Mouse (Mus musculus) cerebellum, postnatal 25 days (tissue): ENCODE results near the gene 4933434E20Rik.
A peak's percentile ranks its signal among the peaks of the same experiment; 100 is the strongest.

Experiments
- DNase-seq, 2 experiments: peaks; one replicate each; pipeline ENCODE4 v3.0.0; 2021; ENCODE audit warnings: mixed read lengths in 2 of 2

4933434E20Rik gene

DNA sequence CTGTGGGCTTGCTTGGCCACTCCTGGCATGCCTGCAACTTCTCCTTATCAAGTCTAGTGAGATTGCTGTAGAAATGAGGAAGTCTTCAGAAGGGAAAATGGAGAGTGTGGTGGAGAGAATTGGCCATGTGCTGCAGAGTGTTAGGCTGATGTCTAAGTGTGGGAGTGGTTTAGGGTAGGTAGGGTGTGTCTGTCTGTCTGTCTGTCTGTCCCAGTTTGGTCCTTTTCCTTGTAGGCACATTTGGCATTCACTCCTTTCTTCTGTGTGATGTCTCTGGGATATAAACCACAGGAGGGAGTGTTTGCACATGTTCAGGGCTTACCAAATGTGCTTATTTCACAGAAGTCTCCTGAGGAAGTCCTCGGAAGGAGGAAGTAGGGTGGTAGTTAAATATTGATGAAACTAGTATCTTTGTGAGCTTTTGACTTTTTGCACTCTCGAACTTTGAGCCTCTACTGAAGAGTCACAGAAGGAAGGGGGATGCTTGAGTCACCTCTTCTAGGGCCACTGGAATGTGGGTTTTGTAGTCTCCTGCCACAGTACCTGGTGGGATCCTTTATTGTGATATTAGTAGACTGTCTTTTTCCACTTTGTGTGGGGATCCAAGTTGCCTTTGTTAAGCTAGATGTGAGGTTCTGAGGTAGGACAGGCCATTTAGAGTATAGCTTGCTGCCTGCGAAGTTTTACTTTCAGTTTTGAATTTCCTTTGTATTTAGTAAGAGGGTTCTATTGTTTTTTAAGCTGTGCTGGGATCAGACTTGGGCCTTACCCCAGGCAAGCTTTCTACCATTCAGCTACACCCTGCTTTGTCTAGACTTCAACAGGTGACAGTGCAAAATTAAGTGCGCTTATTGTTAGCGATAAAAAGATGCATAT lies 30.2 kb downstream of the 4933434E20Rik start:
- no peak for DNase-seq

DNA sequence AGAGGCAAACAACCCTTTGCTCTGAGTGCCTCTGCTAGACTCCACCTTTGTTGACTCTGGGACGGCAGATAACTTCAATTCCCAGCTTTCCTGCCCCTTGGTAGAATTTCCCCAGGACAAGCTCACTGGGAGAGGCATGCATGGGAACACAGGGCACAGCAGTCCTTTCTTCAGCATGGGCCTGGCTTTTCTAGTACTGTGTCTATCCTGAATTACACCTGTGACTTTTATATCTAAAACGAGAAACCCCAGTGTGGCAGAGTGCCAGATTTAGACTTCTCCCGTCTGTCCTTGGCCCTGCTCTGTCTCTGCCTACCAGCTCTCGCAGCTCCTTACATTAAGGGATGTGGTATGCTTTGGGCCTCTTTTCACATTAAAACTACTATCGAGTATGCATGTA lies 31.6 kb downstream of the 4933434E20Rik start:
- peak; percentile 37 to 58 for DNase-seq

- no peak for DNase-seq
Observed at GRCm38 (mm10) chr3:90083698-90084324, 32.4 kb downstream of the 4933434E20Rik start.

GRCm38 (mm10) chr3:90084790-90085189 lies 33.4 kb downstream of the 4933434E20Rik start:
- no peak for DNase-seq

DNA sequence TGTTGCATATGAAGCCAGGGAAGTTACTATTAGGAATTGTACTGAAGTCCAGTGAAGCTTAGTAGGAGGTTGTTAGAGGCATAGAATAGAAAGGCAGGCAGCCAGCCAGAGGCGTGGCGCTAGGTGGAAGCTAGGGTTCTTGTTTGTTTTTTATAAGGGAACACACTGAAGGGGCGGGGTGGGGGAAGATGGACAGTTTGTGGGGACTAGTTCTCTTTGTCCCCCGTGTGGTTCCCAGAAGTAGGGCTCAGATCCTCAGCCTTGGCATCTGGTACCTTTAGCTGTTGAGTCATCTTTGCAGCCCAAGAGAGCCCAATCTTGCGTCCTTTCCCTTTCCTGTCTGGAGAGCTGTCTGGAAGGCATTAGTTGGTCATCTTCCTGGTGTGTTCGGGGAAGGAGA lies 33.8 kb downstream of the 4933434E20Rik start:
- DNase-seq: no peak

DNA sequence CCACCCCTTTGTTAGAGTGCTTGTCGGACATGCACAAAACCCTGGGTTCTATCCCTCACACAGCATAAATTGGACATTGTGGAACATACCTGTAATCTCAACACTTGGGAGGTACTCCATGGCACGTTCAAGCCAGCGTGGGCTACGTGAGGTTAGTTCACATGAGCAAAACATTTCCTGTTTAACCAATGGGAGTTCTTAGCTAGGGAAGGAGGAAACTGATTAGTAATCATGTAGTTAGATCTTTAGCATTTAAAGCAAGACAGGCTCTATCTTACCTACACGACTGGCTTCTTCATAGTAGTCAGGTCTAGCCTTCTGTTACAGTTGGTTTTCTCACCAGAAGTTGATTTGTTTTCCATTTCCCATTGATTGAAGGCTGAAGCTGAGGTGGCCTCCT lies 34.6 kb downstream of the 4933434E20Rik start:
- no peak for DNase-seq

- DNase-seq: no peak
Observed at GRCm38 (mm10) chr3:90088617-90089016, 37.2 kb downstream of the 4933434E20Rik start.

GRCm38 (mm10) chr3:90090892-90091291 lies 39.5 kb downstream of the 4933434E20Rik start:
- DNase-seq: no peak

DNA sequence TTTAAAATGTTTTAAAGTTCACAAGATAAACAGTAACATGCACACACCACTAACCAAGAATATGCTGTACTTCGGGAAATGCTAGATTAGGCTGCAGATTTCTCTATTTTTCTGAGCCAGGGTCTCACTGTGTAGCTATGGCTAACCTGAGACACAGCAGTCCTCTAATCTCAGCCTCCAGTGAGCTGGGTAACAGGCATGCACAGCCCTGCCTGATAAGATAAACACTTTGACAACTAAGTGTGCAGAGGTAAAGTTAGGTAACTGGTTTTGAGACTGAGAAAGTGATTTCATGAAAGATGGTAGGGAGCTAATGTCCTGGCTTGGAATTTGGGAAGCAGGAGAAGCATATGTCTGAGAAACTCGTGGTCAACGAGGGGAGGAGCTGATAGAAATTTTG lies 43.0 kb downstream of the 4933434E20Rik start:
- no peak for DNase-seq

DNA sequence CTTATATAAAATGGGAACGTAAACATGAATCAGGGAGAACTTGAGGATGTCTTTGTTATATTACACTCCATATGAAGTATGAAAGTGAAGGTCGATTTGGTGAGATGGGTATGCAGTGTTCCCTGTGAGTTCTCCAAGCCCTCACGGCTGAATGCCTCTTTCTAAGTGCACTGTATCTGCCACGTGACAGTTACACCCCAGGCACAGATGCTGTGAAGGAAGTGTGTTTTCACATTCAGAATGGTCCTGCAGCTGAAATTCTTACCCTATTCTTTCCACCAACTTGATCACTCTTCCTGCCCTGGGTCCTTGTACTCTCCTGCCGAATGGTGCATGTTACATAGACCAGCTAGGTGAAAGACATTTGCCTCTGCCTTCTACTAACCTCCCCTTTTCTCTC lies 46.5 kb downstream of the 4933434E20Rik start:
- DNase-seq: no peak

DNA sequence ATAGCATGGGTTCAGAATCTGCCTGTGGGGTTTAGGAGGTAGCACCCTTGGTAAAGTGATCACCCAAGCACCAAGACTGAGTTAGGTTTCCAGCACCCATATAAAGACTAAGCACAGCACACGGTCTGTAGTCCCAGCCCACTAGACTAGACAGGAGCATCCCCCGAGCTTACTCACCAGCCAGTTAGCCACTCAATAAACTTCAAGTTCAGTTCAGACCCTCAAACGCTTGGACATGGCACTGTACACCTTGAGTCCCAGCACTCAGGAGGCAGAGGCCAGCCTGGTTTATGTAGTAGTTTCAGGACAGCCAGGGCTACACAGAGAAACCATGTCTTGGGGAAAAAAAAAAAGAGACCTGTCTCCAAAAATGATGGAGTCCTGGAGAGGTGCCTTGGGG lies 49.6 kb downstream of the 4933434E20Rik start:
- no peak for DNase-seq

- DNase-seq: no peak
Observed at GRCm38 (mm10) chr3:90101673-90102072, 50.2 kb downstream of the 4933434E20Rik start.

DNA sequence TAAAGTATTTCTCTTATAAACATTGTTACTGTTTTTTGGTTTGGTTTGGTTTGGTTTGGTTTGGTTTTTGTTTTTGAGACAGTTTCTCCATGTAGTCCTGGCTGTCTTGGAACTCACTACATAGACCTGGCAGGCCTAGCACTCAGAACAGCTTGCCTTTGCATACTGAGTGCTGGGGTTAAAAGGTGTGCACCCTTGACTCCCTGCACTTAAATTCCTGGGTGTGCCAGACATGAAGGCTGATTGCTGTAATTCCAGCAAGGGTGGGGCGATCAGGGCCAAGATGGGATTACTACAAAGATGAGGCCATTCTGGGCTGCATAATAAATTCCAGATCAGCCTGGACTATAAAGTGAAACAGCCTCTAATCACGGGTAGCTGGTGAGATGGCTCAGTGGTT lies 50.8 kb downstream of the 4933434E20Rik start:
- no peak for DNase-seq

DNA sequence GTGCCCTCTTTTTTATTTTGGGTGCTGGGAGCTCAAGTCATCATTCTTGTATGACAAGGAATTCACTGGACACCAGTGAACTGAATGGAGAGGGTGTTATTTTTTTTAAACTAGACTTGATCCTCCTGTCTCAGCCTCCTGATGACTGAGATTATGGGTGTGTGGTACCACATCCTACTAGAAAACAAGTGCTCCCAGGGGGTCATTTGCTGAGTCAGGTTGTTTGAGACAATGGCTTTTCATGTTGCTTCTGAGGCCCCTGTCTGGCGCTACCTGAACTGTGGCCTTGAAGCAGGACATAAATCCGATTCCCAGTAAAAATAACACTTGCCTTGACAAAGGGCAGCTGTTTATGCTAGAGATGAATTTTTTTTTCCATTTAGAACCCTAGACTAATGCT lies 51.7 kb downstream of the 4933434E20Rik start:
- no peak for DNase-seq

DNA sequence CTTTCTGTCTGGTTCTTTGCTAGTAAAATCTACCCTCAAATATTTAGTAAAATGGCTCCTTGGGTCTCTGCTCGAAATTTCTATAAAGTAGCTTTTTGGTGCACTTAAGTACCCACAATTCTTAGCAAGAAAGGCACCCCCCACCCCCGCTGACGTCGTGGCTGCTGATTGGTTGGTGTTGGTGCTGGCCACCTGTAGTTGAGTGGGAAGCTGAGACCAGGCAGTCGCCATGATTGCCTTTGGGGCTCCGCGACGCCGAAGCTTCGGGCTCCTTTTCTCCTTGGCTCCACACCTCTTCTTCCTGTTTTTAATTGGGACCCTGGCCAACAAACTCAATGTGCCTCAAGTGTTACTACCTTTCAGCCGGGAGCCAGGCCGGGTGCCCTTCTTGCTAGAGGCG lies 52.5 kb downstream of the 4933434E20Rik start, which contains the start of gene Nup210l:
Gene Nup210l, plus strand, starts transcription at position 195 of the 400 bp plus-strand sequence.
- DNase-seq: no peak

GRCm38 (mm10) chr3:90111706-90112105 lies 60.3 kb downstream of the 4933434E20Rik start:
- DNase-seq: no peak

- no peak for DNase-seq
Observed at GRCm38 (mm10) chr3:90114342-90114741, 62.9 kb downstream of the 4933434E20Rik start.

- DNase-seq: no peak
Observed at GRCm38 (mm10) chr3:90115526-90115925, 64.1 kb downstream of the 4933434E20Rik start.
